Mouse (Mus musculus): ENCODE results near the gene Tmem212.

- TF ChIP-seq CTCF (IDR thresholded peaks at IDR 0.05; ENCODE audit: borderline replicate concordance, insufficient read depth, low read depth, low read length) (no peak), POLR2A (IDR thresholded peaks at IDR 0.05; ENCODE audit: borderline replicate concordance, insufficient read depth, low read length) (no peak)
Measured at GRCm38 (mm10) chr3:27858441-27859115, 37.6 kb downstream of the Tmem212 start.

All from cerebellum, adult 2 months (tissue).